Mouse (Mus musculus): Measurements from ENCODE around the gene Arl15. TPM values are rescaled to one million over a fixed set of nuclear protein-coding genes. Genes with fewer than 3 reads are reported as not detected.

The Arl15 gene
- 9.2 TPM for polyA plus RNA-seq (2015; fragmentation: Illumina TruSeq; extraction: RNeasy Lipid Tissue Mini Kit (QIAGEN cat#74804); ENCODE audit: insufficient read depth, low replicate concordance)

DNA sequence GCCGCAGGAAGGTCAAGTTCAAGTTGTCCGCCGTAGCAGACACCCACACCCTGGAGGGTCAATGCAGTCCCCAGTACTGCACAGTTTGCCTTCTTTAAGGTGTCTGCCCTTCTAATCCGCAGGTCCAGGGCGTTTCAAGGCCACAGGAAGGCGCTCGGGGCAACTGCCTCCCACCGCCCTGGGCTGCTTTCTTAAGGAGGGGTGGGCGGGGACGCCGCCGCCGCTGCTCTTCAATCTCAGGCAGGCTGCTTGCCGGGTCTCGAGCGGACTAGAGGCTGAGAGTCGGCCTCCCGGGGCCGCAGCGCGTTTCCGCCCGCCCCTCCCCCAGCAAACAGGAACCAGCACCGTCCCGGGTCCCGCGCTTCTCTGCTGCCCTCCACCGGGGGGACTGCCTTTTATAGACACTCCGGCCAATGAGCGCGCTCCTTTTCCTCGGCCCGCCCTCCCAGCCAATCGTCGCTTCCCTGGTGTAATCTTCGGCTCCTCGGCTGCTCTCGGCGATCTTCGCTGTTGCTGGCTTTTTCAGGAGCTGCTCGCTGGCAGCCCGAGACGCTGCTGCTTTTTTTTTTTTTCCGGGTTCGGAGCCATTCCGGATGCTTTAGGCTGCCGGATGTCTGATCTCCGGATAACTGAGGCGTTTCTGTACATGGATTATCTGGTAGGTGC, at the start of gene Arl15:
Gene Arl15, plus strand, starts transcription at position 467 of the 666 bp plus-strand sequence.

Other genes with a start within 250 kb of the Arl15 start
- 35.7 TPM for gene Snx18, start 175.9 kb upstream of the Arl15 start, polyA plus RNA-seq (2015; fragmentation: Illumina TruSeq; extraction: RNeasy Lipid Tissue Mini Kit (QIAGEN cat#74804); ENCODE audit: insufficient read depth, low replicate concordance)
- not detected for gene Hspb3, start 130.8 kb upstream of the Arl15 start, polyA plus RNA-seq (2015; fragmentation: Illumina TruSeq; extraction: RNeasy Lipid Tissue Mini Kit (QIAGEN cat#74804); ENCODE audit: insufficient read depth, low replicate concordance)